Mouse (Mus musculus) cerebellum, adult 2 months (tissue): ENCODE data around the gene Ctf2.

Source experiments
- CTCF ChIP-seq: fragments of 200-500 bp; IDR thresholded peaks from 2 replicates; pipeline ENCODE4 v1.5.1; 2011; ENCODE audit warnings: low read depth, mild to moderate bottlenecking, control low read depth, low read length, moderate library complexity, borderline replicate concordance; ENCODE audit not compliant: insufficient read depth
- POLR2A ChIP-seq: fragments of 200-500 bp; IDR thresholded peaks from 2 replicates; pipeline ENCODE4 v1.6.1; 2011; ENCODE audit warnings: low read length, control low read depth, borderline replicate concordance; ENCODE audit not compliant: insufficient read depth

DNA sequence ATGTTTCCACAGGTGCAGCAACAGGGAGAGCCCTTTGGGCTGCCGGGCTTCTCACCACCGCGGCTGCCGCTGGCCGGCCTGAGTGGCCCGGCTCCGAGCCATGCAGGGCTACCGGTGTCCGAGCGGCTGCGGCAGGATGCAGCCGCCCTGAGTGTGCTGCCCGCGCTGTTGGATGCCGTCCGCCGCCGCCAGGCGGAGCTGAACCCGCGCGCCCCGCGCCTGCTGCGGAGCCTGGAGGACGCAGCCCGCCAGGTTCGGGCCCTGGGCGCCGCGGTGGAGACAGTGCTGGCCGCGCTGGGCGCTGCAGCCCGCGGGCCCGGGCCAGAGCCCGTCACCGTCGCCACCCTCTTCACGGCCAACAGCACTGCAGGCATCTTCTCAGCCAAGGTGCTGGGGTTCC is 15.0 kb downstream of the Ctf2 start:
- TF ChIP-seq CTCF (peak; percentile 46; the same call in 1 of the 2 replicates), POLR2A (no peak)
